Mouse (Mus musculus) MEL (cell line): Measurements from ENCODE around the gene Rapgef6. TPM values are rescaled to one million over a fixed set of nuclear protein-coding genes. Genes with fewer than 3 reads are reported as not detected.

Source experiments
- DNase-seq: peaks from one replicate; pipeline ENCODE4 v3.0.0; 2011; ENCODE audit warnings: low read depth, low spot score
- H3K27ac ChIP-seq: 2 replicates; pipeline ENCODE4 v1.5.1; 2012; ENCODE audit warnings: low read depth, mild to moderate bottlenecking, control low read depth, low read length, moderate library complexity; ENCODE audit not compliant: control insufficient read depth
- H3K27me3 ChIP-seq, 2 experiments: fragments of 150-350 bp in 1 of 2; sonication (generic) in 1 of 2; 2 replicates each; pipeline ENCODE4 v1.6.1; 2012; ENCODE audit warnings: low read length in 2 of 2, mild to moderate bottlenecking in 2 of 2, improper control_type of control experiment in 1 of 2, moderate library complexity in 1 of 2; ENCODE audit not compliant: insufficient read depth in 2 of 2, control insufficient read depth in 1 of 2
- H3K36me3 ChIP-seq, 2 experiments: 2 replicates each; pipeline ENCODE4 v1.6.1; 2012 to 2014; ENCODE audit warnings: low read length in 2 of 2, improper control_type of control experiment in 1 of 2, inconsistent platforms in 1 of 2, mild to moderate bottlenecking in 1 of 2; ENCODE audit not compliant: insufficient read depth in 2 of 2, control insufficient read depth in 1 of 2
- H3K4me1 ChIP-seq, 2 experiments: fragments of 150-350 bp in 1 of 2; sonication (generic) in 1 of 2; 2 replicates each; pipeline ENCODE4 v1.6.1; 2012; ENCODE audit warnings: low read length in 2 of 2, improper control_type of control experiment in 1 of 2, mild to moderate bottlenecking in 1 of 2; ENCODE audit not compliant: insufficient read depth in 2 of 2, control insufficient read depth in 1 of 2
- H3K4me3 ChIP-seq, 2 experiments: fragments of 150-350 bp in 1 of 2; sonication (generic) in 1 of 2; 2 replicates each; pipeline ENCODE4 v1.5.1; 2012; ENCODE audit warnings: low read depth in 2 of 2, low read length in 2 of 2, mild to moderate bottlenecking in 2 of 2, moderate library complexity in 2 of 2, control low read depth in 1 of 2, improper control_type of control experiment in 1 of 2; ENCODE audit not compliant: control insufficient read depth in 1 of 2, insufficient read depth in 1 of 2
- H3K79me2 ChIP-seq: 2 replicates; pipeline ENCODE4 v1.6.1; 2012; ENCODE audit warnings: mild to moderate bottlenecking, low read length, moderate library complexity; ENCODE audit not compliant: control insufficient read depth, poor library complexity, insufficient read depth
- H3K9ac ChIP-seq: 2 replicates; pipeline ENCODE4 v1.6.1; 2012; ENCODE audit warnings: low read depth, mild to moderate bottlenecking, control low read depth, low read length, moderate library complexity; ENCODE audit not compliant: control insufficient read depth, poor library complexity, severe bottlenecking
- H3K9me3 ChIP-seq: fragments of 150-350 bp; sonication (generic); replicated peaks from 2 replicates; pipeline ENCODE4 v1.6.1; 2012; ENCODE audit warnings: mild to moderate bottlenecking, low read length, improper control_type of control experiment, moderate library complexity; ENCODE audit not compliant: insufficient read depth
- BHLHE40 ChIP-seq: IDR thresholded peaks from 2 replicates; pipeline ENCODE4 v1.6.1; 2012; ENCODE audit warnings: low read depth, mild to moderate bottlenecking, inconsistent platforms, low read length, improper control_type of control experiment, borderline replicate concordance
- CHD1 ChIP-seq: IDR thresholded peaks from 2 replicates; pipeline ENCODE4 v1.6.1; 2012; ENCODE audit warnings: low read depth, mild to moderate bottlenecking, inconsistent platforms, low read length, improper control_type of control experiment
- E2F4 ChIP-seq: IDR thresholded peaks from 2 replicates; pipeline ENCODE4 v1.6.1; 2011; ENCODE audit warnings: low read depth, low read length, improper control_type of control experiment, borderline replicate concordance
- EP300 ChIP-seq, 2 experiments: IDR thresholded peaks; 2 replicates each; pipeline ENCODE4 v1.6.1; 2011; ENCODE audit warnings: improper control_type of control experiment in 2 of 2, low read length in 2 of 2, low read depth in 1 of 2, mild to moderate bottlenecking in 1 of 2
- GABPA ChIP-seq: IDR thresholded peaks from 2 replicates; pipeline ENCODE4 v1.6.1; 2012; ENCODE audit warnings: low read depth, mild to moderate bottlenecking, inconsistent platforms, low read length, improper control_type of control experiment, moderate library complexity
- MAFK ChIP-seq: IDR thresholded peaks from 2 replicates; pipeline ENCODE4 v1.6.1; 2011; ENCODE audit warnings: low read depth, mild to moderate bottlenecking, low read length, improper control_type of control experiment, borderline replicate concordance
- MAZ ChIP-seq: IDR thresholded peaks from 2 replicates; pipeline ENCODE4 v1.6.1; 2012; ENCODE audit warnings: low read depth, mild to moderate bottlenecking, inconsistent platforms, low read length, improper control_type of control experiment
- MYB ChIP-seq: IDR thresholded peaks from 2 replicates; pipeline ENCODE4 v1.6.1; 2011; ENCODE audit warnings: mild to moderate bottlenecking, low read depth, low read length, improper control_type of control experiment
- MYC ChIP-seq: IDR thresholded peaks from 2 replicates; pipeline ENCODE4 v1.6.1; 2011; ENCODE audit warnings: low read depth, mild to moderate bottlenecking, low read length, improper control_type of control experiment, moderate library complexity
- NRF1 ChIP-seq: IDR thresholded peaks from 2 replicates; pipeline ENCODE4 v1.6.1; 2014; ENCODE audit warnings: low read depth, mild to moderate bottlenecking, inconsistent platforms, low read length, improper control_type of control experiment, moderate library complexity; ENCODE audit not compliant: poor library complexity, insufficient read depth, severe bottlenecking
- POLR2A ChIP-seq, 2 experiments: IDR thresholded peaks; 2 replicates each; pipeline ENCODE4 v1.6.1; 2011 to 2012; ENCODE audit warnings: low read length in 2 of 2, mild to moderate bottlenecking in 2 of 2, control low read depth in 1 of 2, improper control_type of control experiment in 1 of 2, low read depth in 1 of 2, moderate library complexity in 1 of 2; ENCODE audit not compliant: control insufficient read depth in 1 of 2, insufficient read depth in 1 of 2, poor library complexity in 1 of 2
- POLR2AphosphoS5 ChIP-seq: IDR thresholded peaks from 2 replicates; pipeline ENCODE4 v1.6.1; 2012; ENCODE audit warnings: low read depth, borderline replicate concordance, mild to moderate bottlenecking, inconsistent platforms, low read length, moderate library complexity, mixed read lengths
- RCOR1 ChIP-seq: IDR thresholded peaks from 2 replicates; pipeline ENCODE4 v1.6.1; 2012; ENCODE audit warnings: low read depth, mild to moderate bottlenecking, inconsistent platforms, low read length, improper control_type of control experiment
- USF2 ChIP-seq, 2 experiments: IDR thresholded peaks; 2 replicates each; pipeline ENCODE4 v1.6.1; 2011 to 2012; ENCODE audit warnings: improper control_type of control experiment in 2 of 2, low read length in 2 of 2, borderline replicate concordance in 1 of 2, inconsistent platforms in 1 of 2, low read depth in 1 of 2, mild to moderate bottlenecking in 1 of 2; ENCODE audit not compliant: insufficient read depth in 1 of 2
- ZKSCAN1 ChIP-seq: IDR thresholded peaks from 2 replicates; pipeline ENCODE4 v1.6.1; 2012; ENCODE audit warnings: low read depth, mild to moderate bottlenecking, inconsistent platforms, low read length, improper control_type of control experiment, moderate library complexity
- ZNF384 ChIP-seq: IDR thresholded peaks from 2 replicates; pipeline ENCODE4 v1.6.1; 2012; ENCODE audit warnings: low read depth, mild to moderate bottlenecking, inconsistent platforms, low read length, improper control_type of control experiment
- polyA plus RNA-seq, 2 experiments: library from polyadenylated mRNA; stranded (reverse) in 1 of 2; unstranded in 1 of 2; fragments of >175 nt in 1 of 2; fragments of >200 nt in 1 of 2; gene quantifications; 2 replicates each; pipeline versions ENCODE4 v1.2.1 to v1.2.4; 2012; ENCODE audit warnings: low replicate concordance in 2 of 2, low read depth in 1 of 2; ENCODE audit not compliant: insufficient read length in 2 of 2, insufficient read depth in 1 of 2, missing spikeins in 1 of 2
- total RNA-seq: library from RNA; depleted of rRNA; stranded (reverse); fragments of 300-350 nt; gene quantifications from 2 replicates; pipeline ENCODE4 v1.2.3, GENCODE M21; 2012

Gene Rapgef6
- total and polyA plus RNA-seq, 3 experiments: 21.1 to 31.8 TPM; not detected in 1

GRCm38 (mm10) chr11:54727327-54727901 is 204.8 kb downstream of the Rapgef6 start:
- no peak overlapping the region for H3K27ac ChIP-seq
- TF ChIP-seq GABPA: no peak
- TF ChIP-seq POLR2AphosphoS5: no peak
- no peak for TF ChIP-seq NRF1
- TF ChIP-seq MAZ: no peak
- no peak for TF ChIP-seq CHD1
- TF ChIP-seq MAFK: no peak
- TF ChIP-seq RCOR1: no peak
- H3K36me3 ChIP-seq: peaks cover 0 to 1% of the 10 kb centered on the region in 2 experiments; a peak in 1 of 4 replicates
- H3K9ac ChIP-seq: no peak overlapping the region
- H3K4me3 ChIP-seq: no peak overlapping the region
- no peaks in the 10 kb centered on the region for H3K27me3 ChIP-seq
- H3K9me3 ChIP-seq: no peaks in the 10 kb centered on the region
- no peaks in the 10 kb centered on the region for H3K79me2 ChIP-seq
- 0 out of 4 replicates have a peak, but pooled peaks cover 0 to 2% of the 10 kb centered on the region in 2 experiments for H3K4me1 ChIP-seq
- no peak for DNase-seq

GRCm38 (mm10) chr11:54728371-54728770 is 205.7 kb downstream of the Rapgef6 start:
- Histone ChIP-seq H3K4me3 (no peak overlapping the region), H3K79me2 (no peaks in the 10 kb centered on the region), H3K9ac (no peak overlapping the region), H3K27me3 (no peaks in the 10 kb centered on the region), H3K27ac (no peak overlapping the region), H3K9me3 (no peaks in the 10 kb centered on the region), H3K36me3 (peaks cover 0 to 6% of the 10 kb centered on the region in 2 experiments; a peak in 2 of 4 replicates), H3K4me1 (0 out of 4 replicates have a peak, but pooled peaks cover 0 to 2% of the 10 kb centered on the region in 2 experiments)
- DNase-seq: no peak
- no peak for TF ChIP-seq POLR2A (IDR thresholded peaks at IDR 0.05; ENCODE audit: control insufficient read depth in 1 of 2, insufficient read depth in 1 of 2, low read depth in 1 of 2, low read length in 2 of 2, poor library complexity in 1 of 2)
- no peak for TF ChIP-seq CHD1
- no peak for TF ChIP-seq MAZ
- no peak for TF ChIP-seq ZKSCAN1
- TF ChIP-seq MYB: no peak
- no peak for TF ChIP-seq ZNF384
- TF ChIP-seq POLR2AphosphoS5: no peak
- no peak for TF ChIP-seq GABPA
- no peak for TF ChIP-seq E2F4
- TF ChIP-seq BHLHE40: no peak
- no peak for TF ChIP-seq NRF1
- TF ChIP-seq USF2 (IDR thresholded peaks at IDR 0.05; ENCODE audit: borderline replicate concordance in 1 of 2, insufficient read depth in 1 of 2, low read depth in 1 of 2, low read length in 2 of 2): no peak
- TF ChIP-seq MYC: no peak
- no peak for TF ChIP-seq EP300 (IDR thresholded peaks at IDR 0.05; ENCODE audit: low read depth in 1 of 2, low read length in 2 of 2)
